Mouse (Mus musculus) spleen, embryonic (tissue): Measurements from ENCODE around the gene Mef2d.

Experiments
- CTCF ChIA-PET: fragments of 350-600 bp; sonication (Branson Sonifier 250); formaldehyde crosslinking; loops from one replicate; lab custom pipeline; 2022; lab: Charles Lee

The Mef2d gene

GRCm38 (mm10) chr3:88141787-88142523 lies at the start of gene Mef2d:
Gene Mef2d (plus strand): TSS chr3:88142372.
- CTCF ChIA-PET, result interaction anchor here (0.6 to 1.1 kb wide), 3 partner anchors 35 to 253 kb away, joined by 3 to 5 read pairs (median 4); no protein-coding TSS in a partner anchor

- CTCF ChIA-PET, result no interaction called here
These were observed 48.0 kb upstream of the Mef2d start for GRCm38 (mm10) chr3:88094126-88094525.

- CTCF ChIA-PET, result no interaction called here
These were observed 44.5 kb upstream of the Mef2d start for GRCm38 (mm10) chr3:88097666-88098065.

- CTCF ChIA-PET, result interaction anchor here (0.5 kb wide), 1 partner anchor 824 kb away, joined by 5 read pairs; no protein-coding TSS in a partner anchor
These were observed 41.9 kb upstream of the Mef2d start for GRCm38 (mm10) chr3:88100251-88100650.

GRCm38 (mm10) chr3:88101736-88102135 lies 40.4 kb upstream of the Mef2d start:
- CTCF ChIA-PET, result no interaction called here

GRCm38 (mm10) chr3:88102196-88102595 lies 40.0 kb upstream of the Mef2d start:
- CTCF ChIA-PET, result no interaction called here

- CTCF ChIA-PET, result no interaction called here
These were observed 39.6 kb upstream of the Mef2d start for GRCm38 (mm10) chr3:88102611-88103010.

- CTCF ChIA-PET, result interaction anchor here (0.6 kb wide), 1 partner anchor 61 kb away, joined by 4 read pairs; no protein-coding TSS in a partner anchor
These were observed 36.0 kb upstream of the Mef2d start for GRCm38 (mm10) chr3:88106126-88106525.

GRCm38 (mm10) chr3:88109126-88109525 lies 33.0 kb upstream of the Mef2d start:
- CTCF ChIA-PET, result interaction anchor here (0.6 kb wide), 1 partner anchor 48 kb away, joined by 3 read pairs; no protein-coding TSS in a partner anchor

- CTCF ChIA-PET, result no interaction called here
These were observed 27.8 kb upstream of the Mef2d start for GRCm38 (mm10) chr3:88114396-88114795.

GRCm38 (mm10) chr3:88120117-88120651 lies 22.0 kb upstream of the Mef2d start:
- CTCF ChIA-PET, result no interaction called here

GRCm38 (mm10) chr3:88121164-88122131 lies 20.7 kb upstream of the Mef2d start:
- CTCF ChIA-PET, result no interaction called here

- CTCF ChIA-PET, result no interaction called here
These were observed 17.0 kb upstream of the Mef2d start for GRCm38 (mm10) chr3:88125195-88125594.

- CTCF ChIA-PET, result no interaction called here
These were observed 16.0 kb upstream of the Mef2d start for GRCm38 (mm10) chr3:88126181-88126580.

- CTCF ChIA-PET, result interaction anchor here (0.7 to 1.2 kb wide), 2 partner anchors 29 to 280 kb away, joined by 3 to 4 read pairs; no protein-coding TSS in a partner anchor
These were observed 14.5 kb upstream of the Mef2d start for GRCm38 (mm10) chr3:88127636-88128035.

GRCm38 (mm10) chr3:88128056-88128455 lies 14.1 kb upstream of the Mef2d start:
- CTCF ChIA-PET, result interaction anchor here (1.2 kb wide), 1 partner anchor 29 kb away, joined by 3 read pairs; no protein-coding TSS in a partner anchor

GRCm38 (mm10) chr3:88129006-88129405 lies 13.2 kb upstream of the Mef2d start:
- CTCF ChIA-PET, result no interaction called here

- CTCF ChIA-PET, result no interaction called here
These were observed 11.1 kb upstream of the Mef2d start for GRCm38 (mm10) chr3:88131071-88131470.

- CTCF ChIA-PET, result interaction anchor here (0.6 kb wide), 1 partner anchor 45 kb away, joined by 9 read pairs; no protein-coding TSS in a partner anchor
These were observed 9.7 kb upstream of the Mef2d start for GRCm38 (mm10) chr3:88132492-88132891.

GRCm38 (mm10) chr3:88133187-88133771 lies 8.9 kb upstream of the Mef2d start:
- CTCF ChIA-PET, result interaction anchor here (1.0 kb wide), 1 partner anchor 24 kb away, joined by 3 read pairs; no protein-coding TSS in a partner anchor

GRCm38 (mm10) chr3:88136346-88136745 lies 5.8 kb upstream of the Mef2d start:
- CTCF ChIA-PET, result interaction anchor here (0.7 kb wide), 1 partner anchor 204 kb away, joined by 3 read pairs; no protein-coding TSS in a partner anchor
